Mouse (Mus musculus) liver, embryonic 14.5 days (tissue): ENCODE measurements at regions not wholly inside any gene's neighbourhood (a gene's known extent, or its start where the extent isn't known, plus 50 kb on each side); places are given as distances from the start of the nearest gene placed in this dataset.

Experiments used
- CTCF ChIP-seq: IDR thresholded peaks from 2 replicates; pipeline ENCODE4 v1.5.1; 2016; ENCODE audit warnings: antibody characterized with exemption, low read depth, control low read depth
- EP300 ChIP-seq: IDR thresholded peaks from 2 replicates; pipeline ENCODE4 v1.6.1; 2016; ENCODE audit warnings: antibody characterized with exemption, low read depth

DNA sequence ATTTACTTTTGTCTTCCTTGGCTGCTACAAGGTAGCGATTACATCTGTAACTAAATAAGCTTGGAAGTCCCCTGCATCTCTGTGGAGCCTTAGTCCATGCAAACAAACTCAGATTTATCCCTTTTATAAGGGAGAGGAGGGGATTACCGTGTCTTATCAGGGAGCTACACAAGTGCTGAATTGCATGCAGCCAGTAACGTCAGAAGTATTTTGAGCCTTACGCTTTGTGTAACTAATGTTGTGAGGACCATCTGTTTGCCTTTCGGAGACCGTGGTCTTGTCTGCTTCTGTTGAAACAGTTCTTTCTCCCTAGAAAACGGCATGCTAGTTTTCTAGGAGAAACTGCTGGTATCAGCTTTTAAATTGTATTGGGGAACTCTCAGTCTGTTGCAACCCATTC, 58.0 kb upstream of the Dmrta1 start:
- no peak for TF ChIP-seq CTCF
- TF ChIP-seq EP300: no peak
